Mouse (Mus musculus): ENCODE results near the gene Olfr71. TPM values are rescaled to one million over a fixed set of nuclear protein-coding genes. Genes with fewer than 3 reads are reported as not detected.

The Olfr71 gene
- polyA plus RNA-seq, 2 experiments: not detected

DNA sequence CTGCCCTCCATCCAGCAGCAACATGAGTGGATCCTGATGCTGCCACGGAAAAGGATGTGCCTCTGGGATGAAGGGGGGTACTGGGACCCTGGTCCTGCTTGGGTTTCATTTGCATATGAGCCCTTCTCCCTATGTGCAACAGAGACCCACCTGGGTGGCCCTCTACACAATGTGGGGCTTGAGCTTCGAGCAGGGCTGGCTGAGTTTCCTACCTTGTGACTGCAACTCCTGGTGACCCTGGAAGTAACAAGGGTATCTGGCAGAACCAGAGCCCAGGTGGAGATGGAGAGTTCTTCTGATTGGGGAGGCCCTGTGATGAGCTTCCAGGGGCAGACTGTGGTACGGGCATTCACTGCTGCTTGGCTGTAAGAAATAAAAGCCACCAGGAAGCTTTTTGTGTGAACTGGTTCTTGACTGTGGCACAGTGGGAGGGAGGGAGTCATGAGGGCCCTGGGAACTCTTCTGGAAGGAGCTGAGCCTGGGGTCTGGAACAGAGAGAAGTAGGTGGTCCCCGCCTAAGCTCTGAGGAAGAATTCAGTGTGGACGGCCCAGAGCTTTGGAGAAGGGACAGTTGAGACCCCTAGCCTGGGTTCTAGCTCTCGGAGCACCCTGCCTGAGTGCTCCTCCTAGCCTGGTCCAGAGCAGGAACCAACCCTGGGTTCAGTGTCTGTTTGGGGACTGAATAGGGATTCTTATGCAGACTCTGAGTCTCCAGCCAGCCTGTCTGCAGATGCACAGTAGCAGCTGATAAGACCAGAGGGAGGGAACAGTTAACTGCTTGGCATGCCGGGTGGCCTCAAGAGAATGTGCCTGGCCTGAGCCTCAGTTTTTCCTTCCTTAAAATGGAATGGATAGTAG, 17.9 kb upstream of the Olfr71 start:
- peaks cover 6 to 37% of the 10 kb centered on the region in 2 experiments; a peak in 3 of 4 replicates for H3K4me1 ChIP-seq (replicated peaks; ENCODE audit: control insufficient read depth in 2 of 2, insufficient read depth in 2 of 2, low read length in 1 of 2)
- WGBS (ENCODE audit: insufficient replicate concordance): 45% methylated on average over 7 of the region's 7 CpGs

DNA sequence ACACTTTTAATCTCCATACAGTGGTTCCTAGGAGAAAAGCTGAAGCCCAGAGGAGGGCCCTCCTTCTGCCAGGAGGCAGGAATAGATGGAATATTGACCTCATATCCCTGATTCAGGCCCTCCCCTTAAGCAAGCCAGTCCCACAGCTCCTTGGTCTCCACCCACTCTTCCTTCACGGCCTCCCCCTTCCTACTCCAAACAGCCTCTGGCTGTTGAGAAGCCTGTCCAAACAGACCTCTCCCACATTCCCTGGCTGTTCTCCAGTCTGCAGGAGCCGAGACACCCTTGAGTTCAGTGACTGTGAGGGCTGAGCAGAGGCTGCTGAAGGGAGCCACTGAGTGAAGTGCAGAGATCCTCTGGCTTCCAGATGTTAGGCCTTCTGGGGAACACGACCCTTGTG, 16.9 kb upstream of the Olfr71 start, which contains the start of gene Hrct1:
Gene Hrct1 (plus strand): TSS at position 194 of the 400 bp plus-strand sequence.
- ATAC-seq (ENCODE audit: insufficient read depth) (no peak), DNase-seq (ENCODE audit: low read depth in 3 of 3, low spot score in 3 of 3) (no peak)
- no peak within 1 kb of the TSS for H3K9ac ChIP-seq (replicated peaks)
- TF ChIP-seq EP300 (IDR thresholded peaks at IDR 0.05; ENCODE audit: low read depth) (no peak), CTCF (IDR thresholded peaks at IDR 0.05; ENCODE audit: low read depth) (no peak)
- H3K4me2 ChIP-seq (ENCODE audit: low read depth): no peak within 1 kb of the TSS
- no peaks in the 10 kb centered on the region for H3K27me3 ChIP-seq (ENCODE audit: control insufficient read depth, insufficient read depth, low read length)
- H3K4me1 ChIP-seq (replicated peaks; ENCODE audit: control insufficient read depth in 2 of 2, insufficient read depth in 2 of 2, low read length in 1 of 2): peaks cover 6 to 37% of the 10 kb centered on the region in 2 experiments; a peak in 3 of 4 replicates
- no peaks in the 10 kb centered on the region for H3K9me3 ChIP-seq (ENCODE audit: control insufficient read depth, low read length)
- WGBS (ENCODE audit: insufficient replicate concordance): 43% methylated on average over 3 of the region's 3 CpGs
- H3K27ac ChIP-seq: no peak within 1 kb of the TSS
- no peaks in the 10 kb centered on the region for H3K36me3 ChIP-seq (replicated peaks; ENCODE audit: control insufficient read depth, insufficient read depth, low read depth)
- H3K4me3 ChIP-seq (ENCODE audit: insufficient read depth in 1 of 2, low read depth in 2 of 2, low read length in 2 of 2): no peak within 1 kb of the TSS

More for the DNA sequence above, 17.9 kb upstream of the Olfr71 start:
- DNase-seq (ENCODE audit: low read depth in 3 of 3, low spot score in 3 of 3) (no peak), ATAC-seq (ENCODE audit: insufficient read depth) (peak; percentile 48; the same call in 1 of the 2 replicates)
- TF ChIP-seq EP300 (IDR thresholded peaks at IDR 0.05; ENCODE audit: low read depth) (no peak), CTCF (IDR thresholded peaks at IDR 0.05; ENCODE audit: low read depth) (no peak)
- Histone ChIP-seq H3K9ac (replicated peaks) (no peak overlapping the region), H3K27me3 (ENCODE audit: control insufficient read depth, insufficient read depth, low read length) (no peaks in the 10 kb centered on the region), H3K4me3 (ENCODE audit: insufficient read depth in 1 of 2, low read depth in 2 of 2, low read length in 2 of 2) (no peak overlapping the region), H3K9me3 (ENCODE audit: control insufficient read depth, low read length) (no peaks in the 10 kb centered on the region), H3K36me3 (replicated peaks; ENCODE audit: control insufficient read depth, insufficient read depth, low read depth) (no peaks in the 10 kb centered on the region), H3K4me2 (ENCODE audit: low read depth) (no peak overlapping the region), H3K27ac (no peak overlapping the region)

DNA sequence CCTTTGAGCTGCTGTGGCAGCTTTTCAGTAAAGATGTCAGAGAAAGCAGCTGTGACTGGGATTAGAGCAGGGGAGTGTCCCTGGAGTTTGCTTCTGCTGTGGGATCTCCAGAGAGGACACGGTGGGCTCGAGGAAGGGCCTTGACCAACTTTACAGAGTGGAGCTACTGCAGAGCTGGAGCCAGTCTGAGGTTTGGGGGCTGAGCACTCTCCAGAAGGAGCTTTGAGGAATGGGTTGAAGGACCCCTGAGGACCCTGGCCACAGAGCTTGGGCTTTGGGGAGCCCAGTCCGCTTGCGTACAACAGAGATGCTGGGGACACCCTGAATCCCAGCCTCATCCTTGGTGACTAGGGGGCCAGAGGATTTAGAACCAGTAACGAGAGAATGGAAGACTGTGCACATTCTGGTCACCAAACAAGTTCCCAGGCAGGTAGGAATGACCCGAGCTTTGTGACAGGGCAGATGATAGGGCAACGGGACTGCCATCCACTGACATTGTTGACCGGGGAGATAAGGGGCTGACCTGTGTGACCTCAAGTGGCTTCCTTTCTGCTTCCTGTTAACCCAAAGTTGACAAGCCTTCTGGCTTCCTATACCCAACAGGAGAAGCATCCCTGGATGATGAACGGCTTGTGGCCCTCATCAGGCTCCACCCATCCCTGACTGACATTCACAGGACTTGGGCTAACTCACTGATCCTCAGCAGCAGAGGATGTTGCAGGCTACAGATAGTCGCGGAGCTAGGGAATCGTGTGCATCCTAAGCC, 16.4 kb upstream of the Olfr71 start:
- no peak overlapping the region for H3K27ac ChIP-seq
- DNase-seq (ENCODE audit: low read depth in 3 of 3, low spot score in 3 of 3) (no peak), ATAC-seq (ENCODE audit: insufficient read depth) (no peak)
- H3K36me3 ChIP-seq (replicated peaks; ENCODE audit: control insufficient read depth, insufficient read depth, low read depth): no peaks in the 10 kb centered on the region
- H3K27me3 ChIP-seq (ENCODE audit: control insufficient read depth, insufficient read depth, low read length): no peaks in the 10 kb centered on the region
- H3K4me2 ChIP-seq (ENCODE audit: low read depth): no peak overlapping the region
- no peak overlapping the region for H3K9ac ChIP-seq (replicated peaks)
- H3K4me1 ChIP-seq (replicated peaks; ENCODE audit: control insufficient read depth in 2 of 2, insufficient read depth in 2 of 2, low read length in 1 of 2): peaks cover 6 to 37% of the 10 kb centered on the region in 2 experiments; a peak in 3 of 4 replicates
- no peaks in the 10 kb centered on the region for H3K9me3 ChIP-seq (ENCODE audit: control insufficient read depth, low read length)
- WGBS (ENCODE audit: insufficient replicate concordance): 33% methylated on average over 12 of the region's 12 CpGs
- no peak overlapping the region for H3K4me3 ChIP-seq (ENCODE audit: insufficient read depth in 1 of 2, low read depth in 2 of 2, low read length in 2 of 2)
- TF ChIP-seq CTCF (IDR thresholded peaks at IDR 0.05; ENCODE audit: low read depth): no peak
- TF ChIP-seq EP300 (IDR thresholded peaks at IDR 0.05; ENCODE audit: low read depth): no peak

DNA sequence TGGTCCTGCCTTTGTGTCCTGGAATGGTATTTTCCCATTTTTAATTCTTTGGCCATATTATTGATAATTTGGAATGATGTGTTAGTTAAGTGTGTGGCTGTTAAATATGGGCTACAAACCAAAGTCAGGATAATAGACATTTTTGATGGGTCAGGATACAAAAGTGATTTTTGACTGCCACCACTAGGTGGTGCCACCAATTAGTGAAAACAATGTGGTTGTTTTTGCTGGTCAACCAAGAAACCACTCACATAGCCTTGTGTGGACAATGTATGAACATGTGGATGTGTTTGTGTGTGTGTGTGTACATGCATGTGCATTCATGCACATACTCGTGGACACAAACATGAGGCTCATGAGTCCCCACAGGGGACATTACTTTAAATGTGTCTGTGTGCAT, 14.7 kb upstream of the Olfr71 start:
- Histone ChIP-seq H3K27ac (no peak overlapping the region), H3K4me2 (ENCODE audit: low read depth) (no peak overlapping the region), H3K36me3 (replicated peaks; ENCODE audit: control insufficient read depth, insufficient read depth, low read depth) (no peaks in the 10 kb centered on the region), H3K4me1 (replicated peaks; ENCODE audit: control insufficient read depth in 2 of 2, insufficient read depth in 2 of 2, low read length in 1 of 2) (peaks cover 4 to 26% of the 10 kb centered on the region in 2 experiments; a peak in 3 of 4 replicates), H3K4me3 (ENCODE audit: insufficient read depth in 1 of 2, low read depth in 2 of 2, low read length in 2 of 2) (no peak overlapping the region), H3K27me3 (ENCODE audit: control insufficient read depth, insufficient read depth, low read length) (no peaks in the 10 kb centered on the region), H3K9ac (replicated peaks) (no peak overlapping the region), H3K9me3 (ENCODE audit: control insufficient read depth, low read length) (no peaks in the 10 kb centered on the region)
- ATAC-seq (ENCODE audit: insufficient read depth): no peak
- no peak for DNase-seq (ENCODE audit: low read depth in 3 of 3, low spot score in 3 of 3)
- TF ChIP-seq EP300 (IDR thresholded peaks at IDR 0.05; ENCODE audit: low read depth) (no peak), CTCF (IDR thresholded peaks at IDR 0.05; ENCODE audit: low read depth) (peak; percentile 62)
- WGBS (ENCODE audit: insufficient replicate concordance): 3% methylated on average over 1 of the region's 1 CpGs

DNA sequence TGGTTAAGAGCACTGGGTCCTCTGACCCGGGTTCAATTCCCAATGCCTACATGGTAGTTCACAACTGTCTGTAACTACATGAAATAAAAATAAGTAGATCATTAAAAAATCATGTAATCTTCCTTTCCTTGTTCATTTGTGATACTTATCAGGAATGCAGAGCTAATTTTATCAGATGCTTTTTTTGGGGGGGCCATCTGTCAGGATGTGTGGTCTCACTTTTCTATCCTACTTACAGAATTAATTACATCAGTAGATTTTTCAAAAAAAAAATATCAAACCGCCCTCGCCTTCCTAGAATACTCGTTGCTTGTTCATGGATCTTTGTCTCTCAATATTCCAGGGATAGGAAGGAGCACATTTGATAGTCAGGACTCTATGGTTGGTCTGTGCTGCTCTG, 12.1 kb upstream of the Olfr71 start:
- no peaks in the 10 kb centered on the region for H3K36me3 ChIP-seq (replicated peaks; ENCODE audit: control insufficient read depth, insufficient read depth, low read depth)
- WGBS (ENCODE audit: insufficient replicate concordance): 64% methylated on average over 4 of the region's 4 CpGs
- H3K27me3 ChIP-seq (ENCODE audit: control insufficient read depth, insufficient read depth, low read length): no peaks in the 10 kb centered on the region
- no peak overlapping the region for H3K4me2 ChIP-seq (ENCODE audit: low read depth)
- H3K9me3 ChIP-seq (ENCODE audit: control insufficient read depth, low read length): no peaks in the 10 kb centered on the region
- TF ChIP-seq EP300 (IDR thresholded peaks at IDR 0.05; ENCODE audit: low read depth) (no peak), CTCF (IDR thresholded peaks at IDR 0.05; ENCODE audit: low read depth) (no peak)
- no peak overlapping the region for H3K4me3 ChIP-seq (ENCODE audit: insufficient read depth in 1 of 2, low read depth in 2 of 2, low read length in 2 of 2)
- H3K4me1 ChIP-seq (replicated peaks; ENCODE audit: control insufficient read depth in 2 of 2, insufficient read depth in 2 of 2, low read length in 1 of 2): 0 out of 4 replicates have a peak, but pooled peaks cover 0 to 5% of the 10 kb centered on the region in 2 experiments
- no peak for DNase-seq (ENCODE audit: low read depth in 3 of 3, low spot score in 3 of 3)
- H3K27ac ChIP-seq: no peak overlapping the region
- ATAC-seq (ENCODE audit: insufficient read depth): no peak
- H3K9ac ChIP-seq (replicated peaks): no peak overlapping the region
